Mouse (Mus musculus) retina, adult 2 months (tissue): ENCODE measurements at regions not wholly inside any gene's neighbourhood (a gene's known extent, or its start where the extent isn't known, plus 50 kb on each side); places are given as distances from the start of the nearest gene placed in this dataset.
"Not testable (repeated sequence)": the region's sequence is repeated elsewhere in the genome, so short reads cannot be mapped to it uniquely, and the experiment has no call there.

Experiments
- DNase-seq: peaks from one replicate; pipeline ENCODE4 v3.0.0-alpha.2; 2012; ENCODE audit warnings: low read depth, low spot score

- no peak for DNase-seq
These were observed 51.8 kb upstream of the Sv2b start for GRCm38 (mm10) chr7:75360874-75361273.

- no peak for DNase-seq
These were observed 53.5 kb upstream of the Sv2b start for GRCm38 (mm10) chr7:75362541-75362940.

GRCm38 (mm10) chr7:75365480-75365879 is 56.4 kb upstream of the Sv2b start:
- DNase-seq = no peak

GRCm38 (mm10) chr7:75366285-75366882 is 57.3 kb upstream of the Sv2b start:
- peak; percentile 67 for DNase-seq

GRCm38 (mm10) chr7:75368315-75368714 is 59.3 kb upstream of the Sv2b start:
- no peak for DNase-seq

- DNase-seq = no peak
These were observed 60.3 kb upstream of the Sv2b start for GRCm38 (mm10) chr7:75369366-75369765.

GRCm38 (mm10) chr7:75370595-75371519 is 61.8 kb upstream of the Sv2b start:
- peak; percentile 53 for DNase-seq

- DNase-seq = no peak
These were observed 62.4 kb upstream of the Sv2b start for GRCm38 (mm10) chr7:75371520-75371876.

- DNase-seq = no peak
These were observed 62.9 kb upstream of the Sv2b start for GRCm38 (mm10) chr7:75371991-75372390.

GRCm38 (mm10) chr7:75372892-75373444 is 63.9 kb upstream of the Sv2b start:
- DNase-seq = no peak

- DNase-seq = no peak
These were observed 65.4 kb upstream of the Sv2b start for GRCm38 (mm10) chr7:75374506-75374905.

- DNase-seq = no peak
These were observed 70.5 kb upstream of the Sv2b start for GRCm38 (mm10) chr7:75379595-75379994.

GRCm38 (mm10) chr7:75384506-75384911 is 70.8 kb upstream of the Akap13 start:
- DNase-seq = peak; percentile 26

- no peak for DNase-seq
These were observed 68.3 kb upstream of the Akap13 start for GRCm38 (mm10) chr7:75387033-75387432.

GRCm38 (mm10) chr7:75387821-75388431 is 67.4 kb upstream of the Akap13 start:
- no peak for DNase-seq

GRCm38 (mm10) chr7:75390162-75390561 is 65.2 kb upstream of the Akap13 start:
- no peak for DNase-seq

- DNase-seq = no peak
These were observed 62.6 kb upstream of the Akap13 start for GRCm38 (mm10) chr7:75392783-75393182.

- no peak for DNase-seq
These were observed 61.9 kb upstream of the Akap13 start for GRCm38 (mm10) chr7:75393466-75393865.

- no peak for DNase-seq
These were observed 60.3 kb upstream of the Akap13 start for GRCm38 (mm10) chr7:75394866-75395580.

- DNase-seq = no peak
These were observed 57.8 kb upstream of the Akap13 start for GRCm38 (mm10) chr7:75397559-75397958.

GRCm38 (mm10) chr7:75398480-75398879 is 56.9 kb upstream of the Akap13 start:
- DNase-seq = not testable (repeated sequence)
